Mouse (Mus musculus) central nervous system, embryonic 11.5 days (tissue): Measurements from ENCODE around the gene Gsg1. TPM values are rescaled to one million over a fixed set of nuclear protein-coding genes. Genes with fewer than 3 reads are reported as not detected.

Experiments used
- polyA plus RNA-seq: library from polyadenylated mRNA; depleted of rRNA; stranded (reverse); fragments of >200 nt; gene quantifications from 2 replicates; pipeline ENCODE4 v1.2.3, GENCODE M21; 2012; rRNA removed

Gene Gsg1
- polyA plus RNA-seq, result 0.17 and 0.89 TPM in 2 replicates

DNA sequence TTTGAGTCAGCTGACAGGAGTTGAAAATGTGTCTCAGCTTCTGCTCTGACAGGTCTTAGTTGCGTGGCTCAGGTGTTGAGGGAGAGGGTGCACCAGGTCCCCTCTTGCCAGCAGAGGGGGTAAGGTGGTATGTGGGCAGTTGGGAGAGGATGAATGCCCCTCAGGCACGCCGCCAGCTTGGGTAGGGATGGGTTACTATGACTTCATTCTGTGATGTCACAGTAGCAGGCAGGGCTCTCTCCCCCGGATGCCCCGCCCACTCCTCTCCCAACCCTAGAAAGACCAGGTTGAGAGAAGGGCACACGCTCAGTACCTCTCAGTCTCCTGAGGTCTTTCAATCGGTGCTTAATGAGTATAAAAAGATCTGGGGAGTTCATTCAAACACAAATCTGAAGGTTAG is at the start of gene Gsg1:
TSS of gene Gsg1 (minus strand) at position 199 of the 400 bp plus-strand sequence.

DNA sequence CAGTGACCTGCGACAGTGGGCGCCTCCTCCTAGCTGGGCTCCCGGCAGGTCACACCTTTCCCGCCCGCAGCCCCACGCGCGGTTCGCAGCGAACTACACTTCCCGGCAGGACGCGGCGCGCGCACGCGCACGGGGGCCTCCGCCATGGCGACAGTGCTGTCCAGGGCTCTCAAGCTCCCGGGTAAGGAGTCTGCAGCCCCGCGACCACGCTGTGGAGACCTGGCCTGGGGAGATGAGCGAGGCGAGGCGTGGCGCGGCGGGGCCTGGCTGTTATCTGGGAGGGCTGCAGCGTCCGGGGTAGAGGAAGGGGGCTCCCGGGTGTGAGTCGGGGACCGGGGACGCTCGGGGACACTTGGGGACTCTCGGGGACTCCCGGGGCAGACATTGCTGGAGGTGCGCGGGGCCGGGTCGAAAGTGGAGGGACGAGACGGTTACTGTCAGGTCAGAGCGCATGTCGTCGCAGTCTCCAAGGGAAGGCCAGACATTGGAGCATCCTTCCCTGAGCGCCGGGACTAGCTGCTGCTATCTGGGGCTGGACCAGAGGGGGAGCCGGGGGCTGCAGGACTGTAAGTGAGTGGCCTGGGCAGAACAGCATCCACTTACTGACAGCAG is 56.1 kb downstream of the Gsg1 start, which contains the start of the genes Fam234b and Hebp1:
TSS of gene Fam234b (plus strand) at position 57 of the 612 bp plus-strand sequence.
TSS of gene Hebp1 (minus strand) at position 102 of the 612 bp plus-strand sequence.

Other genes starting within 250 kb of the Gsg1 start
- 102 and 152 TPM in 2 replicates for gene Ddx47, start 242.7 kb downstream of the Gsg1 start, polyA plus RNA-seq
- gene Gprc5a, start 188.7 kb downstream of the Gsg1 start, polyA plus RNA-seq, result 0.72 and 1.4 TPM in 2 replicates
- 0.06 TPM in 1 of 2 replicates, not detected in the other for gene Gprc5d, start 136.1 kb downstream of the Gsg1 start, polyA plus RNA-seq
- gene Fam234b, start 56.4 kb downstream of the Gsg1 start, polyA plus RNA-seq, result 21.4 and 23.5 TPM in 2 replicates
- 22.4 and 42.4 TPM in 2 replicates for gene Hebp1, start 56.3 kb downstream of the Gsg1 start, polyA plus RNA-seq
- 0.09 TPM in 1 of 2 replicates, not detected in the other for gene Pbp2, start 56.1 kb upstream of the Gsg1 start, polyA plus RNA-seq
- 18.1 and 35.4 TPM in 2 replicates for gene Emp1, start 108.2 kb upstream of the Gsg1 start, polyA plus RNA-seq